In genomic region chr9:62482788-62483187, GRCm38 (mm10) we compare ENCODE assay signal across 28 mouse cellular contexts.
"Had no signal": no experiment of that assay in that cellular context is flagged by ENCODE, and none has a peak within 500 bp of the region (broad histone marks: within the 10 kb centered on the region; RNA-seq: fewer than 3 reads in every experiment).

No protein-coding gene starts in this region.

- H3K9ac ChIP-seq: heart, embryonic 12.5 days; hindbrain, embryonic 12.5 days; hindbrain, embryonic 14.5 days; intestine, embryonic 15.5 days; limb, embryonic 12.5 days; liver, embryonic 13.5 days; liver, embryonic 15.5 days; liver, postnatal 0 days had no signal

- H3K4me1 ChIP-seq: intestine, embryonic 15.5 days; limb, embryonic 10.5 days; liver, embryonic 13.5 days; liver, embryonic 15.5 days had no signal

- H3K9me3 ChIP-seq: heart, embryonic 10.5 days; heart, embryonic 12.5 days; hindbrain, embryonic 10.5 days; hindbrain, embryonic 12.5 days; intestine, embryonic 15.5 days; limb, embryonic 10.5 days; limb, embryonic 12.5 days; liver, embryonic 13.5 days; liver, embryonic 15.5 days had no signal

- H3K27me3 ChIP-seq: heart, embryonic 12.5 days; hindbrain, embryonic 12.5 days; intestine, embryonic 15.5 days; limb, embryonic 12.5 days; liver, embryonic 13.5 days; liver, embryonic 15.5 days had no signal

- H3K36me3 ChIP-seq: heart, embryonic 10.5 days; heart, embryonic 12.5 days; intestine, embryonic 15.5 days; limb, embryonic 10.5 days; limb, embryonic 12.5 days; liver, embryonic 13.5 days; liver, embryonic 15.5 days had no signal

- H3K4me2 ChIP-seq: heart, embryonic 12.5 days; hindbrain, embryonic 12.5 days; hindbrain, embryonic 14.5 days; intestine, embryonic 15.5 days; limb, embryonic 12.5 days; liver, embryonic 11.5 days; liver, embryonic 13.5 days; liver, embryonic 15.5 days had no signal

- H3K4me3 ChIP-seq: gastrocnemius, adult 2 months; heart, adult 2 months; heart, embryonic 10.5 days; heart, embryonic 12.5 days; hindbrain, embryonic 10.5 days; hindbrain, embryonic 12.5 days; intestine, embryonic 15.5 days; left cerebral cortex, adult 2 months; limb, embryonic 10.5 days; limb, embryonic 12.5 days; liver, embryonic 13.5 days; liver, embryonic 15.5 days had no signal

- DNase-seq: gastrocnemius, adult 2 months; gastrocnemius, postnatal 10 days; gastrocnemius, postnatal 25 days; heart, adult 2 months; heart, postnatal 10 days; heart, postnatal 4 days; kidney, adult 18-20 months; kidney, adult 8-10 months; kidney, postnatal 10 days; kidney, postnatal 25 days; kidney, postnatal 4 days; liver; liver, embryonic 13.5 days; liver, postnatal 0 days had no signal

- ATAC-seq: hindbrain, embryonic 16.5 days; inflammation-experienced regulatory T-cells, adult 6 months; intestine, embryonic 15.5 days; intestine, postnatal 0 days; liver, postnatal 0 days had no signal

- H3K27ac ChIP-seq: gastrocnemius, adult 2 months; heart, adult 2 months; heart, embryonic 10.5 days; hindbrain, embryonic 10.5 days; hindbrain, embryonic 12.5 days; hindbrain, embryonic 14.5 days; intestine, embryonic 15.5 days; left cerebral cortex, adult 2 months; limb, embryonic 10.5 days; limb, embryonic 12.5 days; liver, embryonic 13.5 days; liver, embryonic 15.5 days had no signal
